Mouse (Mus musculus) bone marrow macrophage, adult 2 months (primary cell): ENCODE data around the gene Rhebl1. TPM values are rescaled to one million over a fixed set of nuclear protein-coding genes. Genes with fewer than 3 reads are reported as not detected.
A peak's percentile ranks its signal among the peaks of the same experiment; 100 is the strongest.

ENCODE experiments used
- H3K27ac ChIP-seq: 2 replicates; pipeline ENCODE4 v1.5.1; 2012; ENCODE audit warnings: low read depth, low read length; ENCODE audit not compliant: insufficient read depth
- H3K4me1 ChIP-seq: 2 replicates; pipeline ENCODE4 v1.6.1; 2012; ENCODE audit warnings: low read length; ENCODE audit not compliant: control insufficient read depth, insufficient read depth
- H3K4me3 ChIP-seq: 2 replicates; pipeline ENCODE4 v1.5.1; 2012; ENCODE audit warnings: mild to moderate bottlenecking, low read length, moderate library complexity; ENCODE audit not compliant: insufficient read depth
- CTCF ChIP-seq: IDR thresholded peaks from 2 replicates; pipeline ENCODE4 v1.5.1; 2012; ENCODE audit warnings: low read depth, mild to moderate bottlenecking, low read length, moderate library complexity
- POLR2A ChIP-seq: IDR thresholded peaks from 2 replicates; pipeline ENCODE4 v1.6.1; 2012; ENCODE audit warnings: mild to moderate bottlenecking, low read depth, low read length, borderline replicate concordance
- polyA plus RNA-seq: library from polyadenylated mRNA; stranded (reverse); fragments of >200 nt; gene quantifications from 2 replicates; pipeline ENCODE4 v1.2.4, GENCODE M21; 2012; ENCODE audit not compliant: missing spikeins, insufficient read depth, insufficient read length

Rhebl1 gene
- polyA plus RNA-seq, 1 experiment, result 11.8 TPM

- H3K4me3 ChIP-seq, result no peak overlapping the region
- no peak for TF ChIP-seq POLR2A
- TF ChIP-seq CTCF, result no peak
- no peak overlapping the region for H3K27ac ChIP-seq
- H3K4me1 ChIP-seq, result peaks cover 2% of the 10 kb centered on the region; the same call in 1 of the 2 replicates
These were observed 35.8 kb upstream of the Rhebl1 start for GRCm38 (mm10) chr15:98930017-98930734.

- Histone ChIP-seq H3K4me3 (no peak overlapping the region), H3K27ac (no peak overlapping the region), H3K4me1 (peaks cover 2% of the 10 kb centered on the region; the same call in 1 of the 2 replicates)
- TF ChIP-seq CTCF, result no peak
- no peak for TF ChIP-seq POLR2A
These were observed 34.4 kb upstream of the Rhebl1 start for GRCm38 (mm10) chr15:98928598-98929240.

GRCm38 (mm10) chr15:98927566-98927965 is 33.2 kb upstream of the Rhebl1 start:
- H3K27ac ChIP-seq, result no peak overlapping the region
- TF ChIP-seq CTCF, result no peak
- no peak for TF ChIP-seq POLR2A
- H3K4me3 ChIP-seq, result no peak overlapping the region

GRCm38 (mm10) chr15:98924682-98925081 is 30.3 kb upstream of the Rhebl1 start:
- Histone ChIP-seq H3K27ac (no peak overlapping the region), H3K4me3 (no peak overlapping the region), H3K4me1 (peaks cover 4% of the 10 kb centered on the region; the same call in 1 of the 2 replicates)
- no peak for TF ChIP-seq POLR2A
- TF ChIP-seq CTCF, result no peak

More at GRCm38 (mm10) chr15:98927566-98927965, 33.2 kb upstream of the Rhebl1 start:
- peaks cover 4% of the 10 kb centered on the region; the same call in 1 of the 2 replicates for H3K4me1 ChIP-seq

- Histone ChIP-seq H3K4me1 (peaks cover 3% of the 10 kb centered on the region; the same call in 1 of the 2 replicates), H3K4me3 (no peak overlapping the region), H3K27ac (no peak overlapping the region)
- no peak for TF ChIP-seq POLR2A
- no peak for TF ChIP-seq CTCF
These were observed 28.7 kb upstream of the Rhebl1 start for GRCm38 (mm10) chr15:98923031-98923537.

- no peak for TF ChIP-seq POLR2A
- TF ChIP-seq CTCF, result no peak
- H3K27ac ChIP-seq, result no peak overlapping the region
- peaks cover 3% of the 10 kb centered on the region; the same call in 1 of the 2 replicates for H3K4me1 ChIP-seq
- H3K4me3 ChIP-seq, result no peak overlapping the region
These were observed 28.2 kb upstream of the Rhebl1 start for GRCm38 (mm10) chr15:98922581-98922980.

GRCm38 (mm10) chr15:98921510-98921909 is 27.2 kb upstream of the Rhebl1 start:
- no peak overlapping the region for H3K4me3 ChIP-seq
- H3K4me1 ChIP-seq, result peaks cover 4% of the 10 kb centered on the region
- TF ChIP-seq POLR2A (no peak), CTCF (no peak)
- H3K27ac ChIP-seq, result no peak overlapping the region

GRCm38 (mm10) chr15:98918499-98918895 is 24.2 kb upstream of the Rhebl1 start:
- H3K4me3 ChIP-seq, result peak overlapping the region; percentile 66
- peak overlapping the region; percentile 36; the same call in 1 of the 2 replicates for H3K27ac ChIP-seq
- peaks cover 13% of the 10 kb centered on the region for H3K4me1 ChIP-seq

- TF ChIP-seq POLR2A, result no peak
- no peak for TF ChIP-seq CTCF
- peak within 1 kb of the TSS; percentile 72 for H3K27ac ChIP-seq
- peaks cover 10% of the 10 kb centered on the region for H3K4me1 ChIP-seq
- H3K4me3 ChIP-seq, result peak within 1 kb of the TSS; percentile 98
These were observed 23.5 kb upstream of the Rhebl1 start, which contains the start of gene Lmbr1l for GRCm38 (mm10) chr15:98917538-98918498. Gene Lmbr1l, minus strand, starts transcription at chr15:98918231.
